Mouse (Mus musculus): ENCODE measurements at regions not wholly inside any gene's neighbourhood (a gene's known extent, or its start where the extent isn't known, plus 50 kb on each side); places are given as distances from the start of the nearest gene placed in this dataset.

GRCm38 (mm10) chr7:113147391-113148332 is 59.6 kb upstream of the Arntl start:
- 23% methylated on average over 16 of the region's 16 CpGs for WGBS
- no peak overlapping the region for H3K4me3 ChIP-seq (replicated peaks; ENCODE audit: control insufficient read depth, low read depth, low read length)
- no peak overlapping the region for H3K27ac ChIP-seq (ENCODE audit: control insufficient read depth, insufficient read depth, low read depth, low read length, poor library complexity)
- no peaks in the 10 kb centered on the region for H3K4me1 ChIP-seq (ENCODE audit: control insufficient read depth, insufficient read depth, low read length)
- no peak for TF ChIP-seq CTCF (IDR thresholded peaks at IDR 0.05; ENCODE audit: control insufficient read depth, insufficient read depth, low read length)
- TF ChIP-seq POLR2A (IDR thresholded peaks at IDR 0.05; ENCODE audit: borderline replicate concordance, control insufficient read depth, low read depth, low read length): no peak

- WGBS: 52% methylated on average over 6 of the region's 6 CpGs
- H3K4me3 ChIP-seq (replicated peaks; ENCODE audit: control insufficient read depth, low read depth, low read length): no peak overlapping the region
- no peaks in the 10 kb centered on the region for H3K4me1 ChIP-seq (ENCODE audit: control insufficient read depth, insufficient read depth, low read length)
- TF ChIP-seq POLR2A (IDR thresholded peaks at IDR 0.05; ENCODE audit: borderline replicate concordance, control insufficient read depth, low read depth, low read length) (no peak), CTCF (IDR thresholded peaks at IDR 0.05; ENCODE audit: control insufficient read depth, insufficient read depth, low read length) (no peak)
- H3K27ac ChIP-seq (ENCODE audit: control insufficient read depth, insufficient read depth, low read depth, low read length, poor library complexity): no peak overlapping the region
Measured at GRCm38 (mm10) chr7:113148700-113149099, 58.6 kb upstream of the Arntl start.

- WGBS: 75% methylated on average over 4 of the region's 4 CpGs
- Histone ChIP-seq H3K4me1 (ENCODE audit: control insufficient read depth, insufficient read depth, low read length) (no peaks in the 10 kb centered on the region), H3K4me3 (replicated peaks; ENCODE audit: control insufficient read depth, low read depth, low read length) (no peak overlapping the region), H3K27ac (ENCODE audit: control insufficient read depth, insufficient read depth, low read depth, low read length, poor library complexity) (no peak overlapping the region)
- TF ChIP-seq POLR2A (IDR thresholded peaks at IDR 0.05; ENCODE audit: borderline replicate concordance, control insufficient read depth, low read depth, low read length): no peak
- TF ChIP-seq CTCF (IDR thresholded peaks at IDR 0.05; ENCODE audit: control insufficient read depth, insufficient read depth, low read length): no peak
Measured at GRCm38 (mm10) chr7:113149966-113150470, 57.2 kb upstream of the Arntl start.

GRCm38 (mm10) chr7:113150789-113151188 is 56.5 kb upstream of the Arntl start:
- Histone ChIP-seq H3K4me1 (ENCODE audit: control insufficient read depth, insufficient read depth, low read length) (no peaks in the 10 kb centered on the region), H3K4me3 (replicated peaks; ENCODE audit: control insufficient read depth, low read depth, low read length) (no peak overlapping the region), H3K27ac (ENCODE audit: control insufficient read depth, insufficient read depth, low read depth, low read length, poor library complexity) (no peak overlapping the region)
- WGBS: 18% methylated on average over 6 of the region's 6 CpGs
- no peak for TF ChIP-seq POLR2A (IDR thresholded peaks at IDR 0.05; ENCODE audit: borderline replicate concordance, control insufficient read depth, low read depth, low read length)
- no peak for TF ChIP-seq CTCF (IDR thresholded peaks at IDR 0.05; ENCODE audit: control insufficient read depth, insufficient read depth, low read length)

GRCm38 (mm10) chr7:113151499-113151898 is 55.8 kb upstream of the Arntl start:
- WGBS: 57% methylated on average over 6 of the region's 6 CpGs
- H3K27ac ChIP-seq (ENCODE audit: control insufficient read depth, insufficient read depth, low read depth, low read length, poor library complexity): no peak overlapping the region
- no peak for TF ChIP-seq POLR2A (IDR thresholded peaks at IDR 0.05; ENCODE audit: borderline replicate concordance, control insufficient read depth, low read depth, low read length)
- no peak for TF ChIP-seq CTCF (IDR thresholded peaks at IDR 0.05; ENCODE audit: control insufficient read depth, insufficient read depth, low read length)

GRCm38 (mm10) chr7:113153386-113153785 is 53.9 kb upstream of the Arntl start:
- Histone ChIP-seq H3K27ac (ENCODE audit: control insufficient read depth, insufficient read depth, low read depth, low read length, poor library complexity) (no peak overlapping the region), H3K4me1 (ENCODE audit: control insufficient read depth, insufficient read depth, low read length) (no peaks in the 10 kb centered on the region), H3K4me3 (replicated peaks; ENCODE audit: control insufficient read depth, low read depth, low read length) (no peak overlapping the region)
- TF ChIP-seq CTCF (IDR thresholded peaks at IDR 0.05; ENCODE audit: control insufficient read depth, insufficient read depth, low read length) (no peak), POLR2A (IDR thresholded peaks at IDR 0.05; ENCODE audit: borderline replicate concordance, control insufficient read depth, low read depth, low read length) (no peak)
- 89% methylated on average over 2 of the region's 2 CpGs for WGBS

More at GRCm38 (mm10) chr7:113151499-113151898, 55.8 kb upstream of the Arntl start:
- Histone ChIP-seq H3K4me3 (replicated peaks; ENCODE audit: control insufficient read depth, low read depth, low read length) (no peak overlapping the region), H3K4me1 (ENCODE audit: control insufficient read depth, insufficient read depth, low read length) (no peaks in the 10 kb centered on the region)

GRCm38 (mm10) chr7:113154066-113154465 is 53.2 kb upstream of the Arntl start:
- Histone ChIP-seq H3K4me1 (ENCODE audit: control insufficient read depth, insufficient read depth, low read length) (no peaks in the 10 kb centered on the region), H3K27ac (ENCODE audit: control insufficient read depth, insufficient read depth, low read depth, low read length, poor library complexity) (no peak overlapping the region), H3K4me3 (replicated peaks; ENCODE audit: control insufficient read depth, low read depth, low read length) (no peak overlapping the region)
- WGBS: 75% methylated on average over 4 of the region's 4 CpGs
- no peak for TF ChIP-seq CTCF (IDR thresholded peaks at IDR 0.05; ENCODE audit: control insufficient read depth, insufficient read depth, low read length)
- no peak for TF ChIP-seq POLR2A (IDR thresholded peaks at IDR 0.05; ENCODE audit: borderline replicate concordance, control insufficient read depth, low read depth, low read length)

- 77% methylated on average over 5 of the region's 5 CpGs for WGBS
- no peak overlapping the region for H3K4me3 ChIP-seq (replicated peaks; ENCODE audit: control insufficient read depth, low read depth, low read length)
- no peak overlapping the region for H3K27ac ChIP-seq (ENCODE audit: control insufficient read depth, insufficient read depth, low read depth, low read length, poor library complexity)
- TF ChIP-seq POLR2A (IDR thresholded peaks at IDR 0.05; ENCODE audit: borderline replicate concordance, control insufficient read depth, low read depth, low read length): no peak
- TF ChIP-seq CTCF (IDR thresholded peaks at IDR 0.05; ENCODE audit: control insufficient read depth, insufficient read depth, low read length): no peak
- no peaks in the 10 kb centered on the region for H3K4me1 ChIP-seq (ENCODE audit: control insufficient read depth, insufficient read depth, low read length)
Measured at GRCm38 (mm10) chr7:113156366-113156765, 50.9 kb upstream of the Arntl start.

All from bone marrow, adult 2 months (tissue).